Mouse (Mus musculus) adrenal gland, postnatal 36 days (tissue): ENCODE data around the gene Enah. TPM values are rescaled to one million over a fixed set of nuclear protein-coding genes. Genes with fewer than 3 reads are reported as not detected.
A peak's percentile ranks its signal among the peaks of the same experiment; 100 is the strongest.

Experiments
- DNase-seq, 2 experiments: peaks; one replicate each; pipeline ENCODE4 v3.0.0; 2021; ENCODE audit warnings: mixed read lengths in 1 of 2
- long read RNA-seq, 2 experiments: library from polyadenylated mRNA; stranded (forward); transcript quantifications; one replicate each; pipeline ENCODE4 v2.0.0; 2021; ENCODE audit warnings: borderline sequencing depth in 2 of 2
- total RNA-seq, 2 experiments: library from RNA; stranded (reverse); gene quantifications; 2 replicates each; pipeline ENCODE4 v1.2.3; 2021

Gene Enah
- 10 to 100 TPM; 52.9 to 78.1 TPM for total RNA-seq
- long read RNA-seq, experiment 1, full-length matches to known transcripts, result 3 of 15 reads
- long read RNA-seq, experiment 1, partial matches to known transcripts, result 8 of 15 reads
- long read RNA-seq, experiment 1, other reads (novel, unspliced or antisense), result 4 of 15 reads
- long read RNA-seq, experiment 2, full-length matches to known transcripts, result 1 of 5 reads
- long read RNA-seq, experiment 2, partial matches to known transcripts, result 2 of 5 reads
- long read RNA-seq, experiment 2, other reads (novel, unspliced or antisense), result 2 of 5 reads

- peak; percentile 82 to 89 for DNase-seq
These were observed at the start of gene Enah for GRCm38 (mm10) chr1:182019926-182020801. Gene Enah, minus strand, starts transcription at chr1:182019990.

DNA sequence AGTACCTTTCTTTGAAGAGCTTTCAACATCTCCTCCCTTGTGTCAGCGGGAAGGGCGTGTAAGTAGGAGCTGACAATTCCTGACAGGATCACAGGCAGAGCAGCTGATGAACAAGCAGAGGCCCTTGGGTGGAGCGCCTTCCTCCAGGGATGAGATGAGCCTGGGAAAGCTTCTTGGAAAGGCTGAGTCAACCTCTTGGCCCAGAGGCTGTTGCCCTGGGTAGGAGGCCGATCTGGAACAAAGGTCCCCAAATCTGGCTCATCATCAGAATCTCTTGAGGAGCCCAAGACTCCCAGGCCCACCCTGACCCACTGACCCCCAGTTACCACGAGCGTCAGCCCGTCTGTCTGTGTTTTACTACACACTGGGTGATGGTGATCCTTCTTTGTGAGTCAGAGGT is 48.3 kb upstream of the Enah start:
- no peak for DNase-seq

GRCm38 (mm10) chr1:182066527-182067465 is 47.0 kb upstream of the Enah start:
- DNase-seq, result peak in 1 of 2 experiments; percentile 62

DNA sequence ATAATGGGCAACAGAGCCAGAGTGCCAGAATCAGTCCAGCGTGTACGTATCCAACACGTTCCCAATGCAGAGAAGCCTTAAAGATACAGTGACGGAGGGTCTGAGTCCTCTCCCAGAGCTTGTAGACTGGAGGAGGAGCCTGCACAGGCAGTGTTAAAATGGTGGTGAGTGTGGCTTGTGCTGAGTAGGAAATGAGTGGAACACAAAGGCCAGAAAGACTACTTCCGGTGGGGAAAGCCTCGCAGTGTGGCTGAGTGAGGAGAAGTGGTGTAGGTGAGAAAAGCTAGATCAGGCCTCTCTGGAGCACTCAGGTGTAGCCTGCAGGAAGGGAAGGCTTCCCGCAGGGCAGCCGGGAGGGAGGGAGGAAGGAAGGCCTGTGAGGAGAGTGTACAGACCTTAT is 43.9 kb upstream of the Enah start:
- no peak for DNase-seq

GRCm38 (mm10) chr1:182062801-182063200 is 43.0 kb upstream of the Enah start:
- DNase-seq, result no peak

DNA sequence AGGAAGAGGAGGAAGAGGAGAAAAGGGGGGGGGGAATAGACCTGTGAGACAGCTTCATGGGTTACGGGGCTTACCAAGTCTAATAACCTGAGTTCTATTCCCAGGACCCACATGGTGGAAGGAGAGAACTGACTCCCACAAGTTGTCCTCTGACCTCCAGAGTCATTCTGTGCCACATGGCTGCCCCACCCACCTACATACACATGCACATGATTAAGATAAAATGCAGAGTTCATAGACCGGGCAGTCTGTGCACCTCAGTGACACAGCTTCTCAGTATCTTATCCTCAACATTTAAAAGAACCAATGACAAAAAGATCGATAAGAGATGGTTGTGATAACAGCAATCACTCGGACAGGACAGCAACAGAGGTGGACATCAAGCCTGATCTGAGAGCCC is 41.4 kb upstream of the Enah start:
- no peak for DNase-seq

DNA sequence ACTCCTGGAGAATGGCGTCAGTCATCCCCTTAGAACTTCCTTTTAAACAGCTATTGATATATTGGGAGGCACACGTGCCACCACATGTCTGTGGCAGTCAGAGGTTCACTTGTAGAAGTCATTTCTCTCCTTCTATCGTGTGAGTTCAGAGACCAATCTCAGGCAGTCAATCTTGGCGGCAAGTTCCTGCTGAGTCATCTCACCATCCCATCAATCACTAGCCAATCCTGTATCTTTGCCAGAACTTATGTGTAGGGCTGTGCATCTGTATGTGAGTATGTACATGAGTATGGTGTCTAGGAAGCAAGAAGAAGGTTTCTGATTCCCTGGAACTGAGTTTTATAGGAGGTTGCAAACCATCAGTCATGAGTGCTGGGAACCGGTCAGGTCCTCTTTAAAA is 40.0 kb upstream of the Enah start:
- DNase-seq, result peak in 1 of 2 experiments; percentile 25

DNA sequence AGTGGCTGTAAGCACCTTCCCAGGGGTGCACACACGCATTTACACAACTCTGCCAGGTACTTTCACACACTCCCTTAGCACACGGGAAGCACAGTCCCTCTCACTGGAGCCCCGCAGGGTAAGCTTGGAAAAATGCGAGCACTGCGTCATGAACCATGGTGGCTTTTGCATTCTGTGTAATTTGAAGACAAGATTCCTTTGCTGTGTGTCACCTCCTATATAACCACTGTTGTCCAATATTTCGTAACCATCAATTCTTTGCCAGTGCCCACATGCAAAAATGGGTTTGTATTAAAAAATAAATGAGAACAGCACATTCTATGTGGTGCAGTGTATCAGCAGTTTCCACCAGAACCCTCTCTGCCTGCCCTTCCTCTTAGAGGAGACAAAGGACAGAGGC is 38.2 kb upstream of the Enah start:
- no peak for DNase-seq

GRCm38 (mm10) chr1:182055122-182055521 is 35.3 kb upstream of the Enah start:
- peak; percentile 38 to 59 for DNase-seq

- no peak for DNase-seq
These were observed 34.9 kb upstream of the Enah start for GRCm38 (mm10) chr1:182054651-182055050.

- DNase-seq, result no peak
These were observed 33.2 kb upstream of the Enah start for GRCm38 (mm10) chr1:182052973-182053372.

DNA sequence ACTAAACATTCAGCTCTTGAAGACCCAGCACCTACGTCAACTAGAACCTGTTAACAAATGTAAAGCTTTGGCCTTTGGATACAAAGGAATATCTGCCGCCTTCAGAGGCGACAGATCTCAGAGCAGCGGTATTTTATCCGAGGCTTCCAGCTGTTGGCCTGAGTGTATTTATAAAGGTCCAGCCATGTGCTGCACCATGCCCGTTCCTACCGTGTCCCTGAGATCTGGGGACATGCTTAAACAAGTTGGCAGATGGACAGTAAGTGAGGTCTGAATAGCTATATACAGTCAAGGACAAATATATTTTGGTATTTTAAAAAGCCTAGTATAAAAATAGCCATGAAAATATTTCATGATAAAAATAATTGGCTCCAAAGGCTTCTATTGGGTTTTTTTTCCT is 32.6 kb upstream of the Enah start:
- DNase-seq, result no peak

- DNase-seq, result no peak
These were observed 30.0 kb upstream of the Enah start for GRCm38 (mm10) chr1:182049813-182050212.

GRCm38 (mm10) chr1:182048101-182048500 is 28.3 kb upstream of the Enah start:
- no peak for DNase-seq

DNA sequence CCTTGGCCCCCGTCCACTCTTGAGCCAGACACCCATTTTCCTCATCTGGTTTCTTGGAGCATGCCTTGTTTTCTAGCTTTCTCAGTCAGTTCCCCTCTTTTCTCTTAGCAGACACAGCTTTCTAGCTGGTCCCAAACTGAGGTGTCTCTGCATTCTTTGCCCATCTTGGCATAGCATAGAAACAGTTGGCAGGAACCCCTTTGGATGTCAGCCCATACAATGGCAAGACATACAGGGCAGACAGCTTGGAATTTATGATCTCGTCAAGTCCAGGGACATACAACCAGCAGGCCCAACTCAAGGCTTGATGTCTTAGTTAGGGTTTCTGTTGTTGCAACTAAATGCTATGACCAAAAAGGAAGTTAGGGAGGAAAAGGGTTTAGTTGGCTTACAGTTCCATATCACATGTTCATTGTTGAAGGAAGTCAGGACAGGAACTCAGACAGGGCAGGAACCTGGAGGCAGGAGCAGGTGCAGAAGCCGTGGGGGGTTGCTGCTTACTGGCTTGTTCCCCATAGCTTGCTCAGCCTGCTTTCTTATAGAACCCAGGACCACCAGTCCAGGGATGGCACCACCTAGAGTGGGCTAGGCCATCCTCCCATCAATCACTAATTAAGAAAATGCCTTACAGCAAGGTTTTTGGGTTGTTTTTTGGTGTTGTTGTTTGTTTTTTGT is 27.4 kb upstream of the Enah start:
- no peak for DNase-seq

DNA sequence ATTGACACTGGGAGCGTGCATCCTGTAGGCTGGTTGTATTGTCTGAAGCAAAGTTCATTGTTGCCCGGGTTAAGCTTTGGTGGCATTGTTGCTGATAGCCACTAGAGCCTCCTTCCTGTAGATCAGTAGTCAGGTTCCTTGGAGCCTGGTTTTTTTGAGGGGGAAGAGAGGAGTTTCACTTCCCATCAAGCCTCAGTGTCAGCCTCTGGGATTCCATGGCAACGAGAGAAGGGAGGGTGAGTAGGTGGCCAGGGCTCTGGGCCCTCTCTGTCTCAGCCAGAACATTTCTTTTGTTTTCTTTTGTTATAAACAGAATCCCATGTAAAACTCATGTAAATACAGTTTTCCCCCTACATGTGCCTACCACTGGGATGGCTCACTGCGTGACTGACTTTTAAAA is 25.4 kb upstream of the Enah start:
- DNase-seq, result no peak

- no peak for DNase-seq
These were observed 20.7 kb upstream of the Enah start for GRCm38 (mm10) chr1:182040538-182040937.

DNA sequence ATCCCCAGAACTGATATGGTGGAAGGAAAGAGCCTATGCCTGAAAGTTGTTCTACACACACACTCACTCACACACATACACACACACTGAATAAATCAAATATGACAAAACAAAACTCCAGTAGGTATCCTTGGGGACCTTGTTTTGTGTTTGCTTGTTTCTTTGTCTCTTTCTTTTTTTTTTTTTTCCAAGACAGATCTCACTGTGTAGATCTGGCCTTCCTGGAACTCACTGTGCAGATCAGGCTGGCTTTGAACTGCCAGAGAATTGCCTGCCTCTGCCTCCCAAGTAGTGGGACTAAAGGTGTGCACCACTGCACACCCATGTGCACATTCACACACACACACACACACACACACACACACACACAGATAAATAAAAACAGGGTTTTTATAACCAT is 12.0 kb upstream of the Enah start:
- DNase-seq, result no peak

DNA sequence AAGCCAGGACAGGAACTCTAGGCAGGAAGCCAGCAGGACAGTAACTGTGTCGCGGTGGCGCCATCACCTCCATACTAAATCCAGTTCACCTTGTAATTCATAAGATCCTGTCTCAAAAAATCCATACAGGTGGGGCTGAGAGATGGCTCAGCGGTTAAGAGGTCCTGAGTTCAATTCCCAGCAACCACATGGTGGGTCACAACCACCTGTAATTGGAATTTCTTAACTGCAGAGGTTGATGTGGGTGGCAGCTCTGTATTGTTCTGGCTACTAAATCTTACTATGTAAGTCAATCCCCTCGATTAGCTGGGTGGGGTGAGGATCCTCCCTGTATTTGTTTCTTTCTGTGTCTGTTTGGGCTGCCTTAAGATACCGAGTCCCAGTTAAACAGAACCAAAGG is 11.3 kb upstream of the Enah start:
- DNase-seq, result no peak

- DNase-seq, result no peak
These were observed 10.3 kb upstream of the Enah start for GRCm38 (mm10) chr1:182029989-182030649.
